Mouse (Mus musculus) neural tube, embryonic 11.5 days (tissue): ENCODE data around the gene Dtl. TPM values are rescaled to one million over a fixed set of nuclear protein-coding genes. Genes with fewer than 3 reads are reported as not detected.

ENCODE experiments used
- ATAC-seq: fragments of 200-750 bp; cut with Nextera tagmentation; 2 replicates; pipeline ENCODE4 v1.8.0; 2017; ENCODE audit warnings: moderate number of reproducible peaks, mild to moderate bottlenecking, moderate TSS enrichment, moderate library complexity; ENCODE audit not compliant: insufficient read depth, low FRiP score, low TSS enrichment
- DNase-seq: peaks from one replicate; pipeline ENCODE4 v3.0.0-alpha.2; 2015; ENCODE audit warnings: low spot score
- H3K27ac ChIP-seq: fragments of 300-500 bp; sonication (generic); 2 replicates; pipeline ENCODE4 v1.5.1; 2014; ENCODE audit warnings: low read depth, mild to moderate bottlenecking, low read length
- H3K27me3 ChIP-seq: fragments of 300-500 bp; sonication (generic); 2 replicates; pipeline ENCODE4 v1.6.1; 2014; ENCODE audit warnings: mild to moderate bottlenecking, low read length, mixed read lengths; ENCODE audit not compliant: control insufficient read depth, insufficient read depth
- H3K36me3 ChIP-seq: fragments of 300-500 bp; sonication (generic); 2 replicates; pipeline ENCODE4 v1.6.1; 2014; ENCODE audit warnings: mild to moderate bottlenecking, low read length, moderate library complexity, mixed read lengths; ENCODE audit not compliant: control insufficient read depth, insufficient read depth
- H3K4me1 ChIP-seq: fragments of 300-500 bp; sonication (generic); 2 replicates; pipeline ENCODE4 v1.6.1; 2014; ENCODE audit warnings: low read length, mixed read lengths; ENCODE audit not compliant: control insufficient read depth, insufficient read depth
- H3K4me2 ChIP-seq: fragments of 300-500 bp; sonication (generic); 2 replicates; pipeline ENCODE4 v1.6.1; 2014; ENCODE audit warnings: low read depth, mild to moderate bottlenecking, moderate library complexity
- H3K4me3 ChIP-seq: fragments of 300-500 bp; sonication (generic); 2 replicates; pipeline ENCODE4 v1.5.1; 2014; ENCODE audit warnings: low read depth, low read length
- H3K9ac ChIP-seq: fragments of 300-500 bp; sonication (generic); 2 replicates; pipeline ENCODE4 v1.6.1; 2014; ENCODE audit warnings: mild to moderate bottlenecking, low read length
- H3K9me3 ChIP-seq: fragments of 300-500 bp; sonication (generic); 2 replicates; pipeline ENCODE4 v1.6.1; 2016; ENCODE audit warnings: low read length; ENCODE audit not compliant: control insufficient read depth
- WGBS: fragments of 180-500 bp; shearing (Covaris S2); extraction: QIAGEN DNeasy Blood & Tissue Kit; methylation state at CpG from one replicate; pipeline ENCODE4 v1.1.7; 2014; 5-methylcytosine and 5-hydroxymethylcytosine counted together
- polyA plus RNA-seq: library from polyadenylated mRNA; unstranded; fragments of >200 nt; fragmentation: Nextera tagmentation; extraction: Ambion mirVana; gene quantifications from 2 replicates; pipeline ENCODE4 v1.2.1, GENCODE M21; 2014

Gene Dtl
- polyA plus RNA-seq, 1 experiment from 2014 or later = 56.3 TPM

GRCm38 (mm10) chr1:191490446-191490845 is 84.9 kb downstream of the Dtl start:
- Histone ChIP-seq H3K36me3 (no peaks in the 10 kb centered on the region), H3K27me3 (no peaks in the 10 kb centered on the region), H3K27ac (no peak overlapping the region), H3K4me2 (no peak overlapping the region), H3K9me3 (no peaks in the 10 kb centered on the region), H3K9ac (no peak overlapping the region), H3K4me3 (no peak overlapping the region), H3K4me1 (no peaks in the 10 kb centered on the region)
- ATAC-seq (no peak), DNase-seq (no peak)
- WGBS = 73% methylated on average over 7 of the region's 7 CpGs

Other genes starting within 250 kb of the Dtl start
- gene Tmem206, start 249.6 kb downstream of the Dtl start, polyA plus RNA-seq = 32.3 and 38.5 TPM in 2 replicates
- 18.1 and 22.6 TPM in 2 replicates for gene Ppp2r5a, start 172.3 kb downstream of the Dtl start, polyA plus RNA-seq
- 60.1 and 60.2 TPM in 2 replicates for gene Ints7, start 92 bp upstream of the Dtl start, polyA plus RNA-seq
- gene Lpgat1, start 142.3 kb upstream of the Dtl start, polyA plus RNA-seq = 40.0 and 43.0 TPM in 2 replicates
- 42.0 and 45.6 TPM in 2 replicates for gene Nek2, start 245.9 kb upstream of the Dtl start, polyA plus RNA-seq